Mouse (Mus musculus) cerebellum, postnatal 14 days (tissue): ENCODE data around the gene Ctnnd2.

Experiments used
- DNase-seq, 2 experiments: peaks; one replicate each; pipeline ENCODE4 v3.0.0; 2021; ENCODE audit warnings: mixed read lengths in 2 of 2

Gene Ctnnd2

DNA sequence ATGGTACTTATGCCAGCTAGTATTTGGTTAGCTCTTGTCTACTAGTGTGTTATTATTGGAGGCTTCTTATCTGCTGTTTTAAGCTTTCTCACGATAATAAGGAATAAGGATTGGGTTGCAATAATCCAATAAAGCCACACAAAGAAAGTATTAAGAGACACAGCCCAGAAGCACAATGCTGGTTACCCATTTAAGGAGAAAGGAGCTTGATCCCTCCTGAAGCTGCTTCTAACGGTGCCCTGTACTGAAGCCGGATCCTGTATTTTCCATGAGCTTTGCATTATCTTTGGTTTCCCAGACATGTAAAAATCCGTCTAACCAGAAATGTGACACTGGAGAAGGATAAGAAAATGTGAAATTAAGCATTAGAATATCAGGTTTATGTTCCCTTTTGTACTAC lies 565.8 kb downstream of the Ctnnd2 start:
- DNase-seq = no peak

DNA sequence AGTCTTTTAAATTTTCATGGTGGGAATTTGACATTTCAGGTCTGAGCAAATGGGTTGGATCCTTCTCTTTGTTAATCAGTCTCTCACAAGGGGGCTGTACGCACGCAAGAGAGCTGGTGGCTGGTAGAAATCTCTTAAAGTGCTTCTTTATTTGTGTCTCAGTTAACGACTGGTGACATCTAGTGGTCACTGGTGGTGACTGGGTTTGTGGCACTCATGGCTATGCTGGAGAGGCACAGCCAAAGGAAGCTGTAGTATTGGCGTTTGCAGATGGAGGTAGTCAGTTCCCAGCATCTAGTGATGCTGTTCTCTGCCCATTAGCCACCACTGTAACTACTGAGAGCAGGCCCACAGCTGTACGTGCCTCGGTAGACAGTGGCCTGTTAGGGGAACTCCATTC lies 568.3 kb downstream of the Ctnnd2 start:
- peak; percentile 88 to 89 for DNase-seq

- DNase-seq = peak; percentile 20 to 49
Measured at GRCm38 (mm10) chr15:30757991-30758390, 585.6 kb downstream of the Ctnnd2 start.

- DNase-seq = no peak
Measured at GRCm38 (mm10) chr15:30762211-30762610, 589.8 kb downstream of the Ctnnd2 start.

GRCm38 (mm10) chr15:30762695-30763285 lies 590.4 kb downstream of the Ctnnd2 start:
- DNase-seq = no peak

DNA sequence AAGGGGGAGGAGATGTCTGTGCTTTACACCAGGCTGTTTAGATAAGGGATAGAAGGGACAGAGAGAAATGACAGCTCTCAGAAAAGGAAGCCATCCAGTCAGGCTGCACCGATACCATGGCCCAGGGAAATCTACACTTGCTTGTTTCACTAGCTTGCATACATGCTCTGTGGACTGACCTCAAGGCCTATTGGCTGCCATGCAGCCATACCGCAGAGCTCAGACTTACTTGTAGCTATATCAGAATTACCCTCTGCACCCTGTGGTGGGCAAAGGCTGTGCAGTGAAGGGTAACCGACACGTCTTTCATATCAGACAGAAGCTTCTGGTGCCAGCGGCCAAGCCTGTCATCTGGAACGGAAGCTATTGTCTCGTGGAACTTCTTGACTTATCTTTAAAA lies 604.5 kb downstream of the Ctnnd2 start:
- no peak for DNase-seq

- no peak for DNase-seq
Measured at GRCm38 (mm10) chr15:30777801-30778200, 605.4 kb downstream of the Ctnnd2 start.

GRCm38 (mm10) chr15:30779903-30780302 lies 607.5 kb downstream of the Ctnnd2 start:
- no peak for DNase-seq

DNA sequence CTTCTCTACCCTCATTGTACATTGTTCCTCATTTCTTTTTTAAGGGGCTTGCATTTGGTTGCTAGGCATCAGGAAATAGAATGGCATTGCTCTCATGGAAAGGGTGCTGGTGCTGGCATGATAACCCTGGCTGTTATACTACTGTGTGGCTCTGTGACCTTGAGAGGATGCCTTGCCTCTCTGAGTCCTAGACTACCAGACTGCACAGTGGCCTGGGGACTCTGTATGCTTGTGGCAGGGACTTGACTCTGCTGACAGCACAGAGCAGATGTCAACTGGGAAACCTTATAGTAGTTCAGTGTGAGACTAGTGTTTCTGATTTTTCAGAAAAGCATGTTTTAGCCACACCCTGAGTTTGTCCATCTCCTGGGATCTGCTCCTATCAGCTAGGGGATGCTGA lies 608.6 kb downstream of the Ctnnd2 start:
- DNase-seq = no peak

GRCm38 (mm10) chr15:30785706-30786320 lies 613.4 kb downstream of the Ctnnd2 start:
- no peak for DNase-seq

GRCm38 (mm10) chr15:30793260-30793659 lies 620.9 kb downstream of the Ctnnd2 start:
- DNase-seq = peak; percentile 7 to 20

- DNase-seq = peak in 1 of 2 experiments; percentile 13
Measured at GRCm38 (mm10) chr15:30795723-30796122, 623.3 kb downstream of the Ctnnd2 start.

DNA sequence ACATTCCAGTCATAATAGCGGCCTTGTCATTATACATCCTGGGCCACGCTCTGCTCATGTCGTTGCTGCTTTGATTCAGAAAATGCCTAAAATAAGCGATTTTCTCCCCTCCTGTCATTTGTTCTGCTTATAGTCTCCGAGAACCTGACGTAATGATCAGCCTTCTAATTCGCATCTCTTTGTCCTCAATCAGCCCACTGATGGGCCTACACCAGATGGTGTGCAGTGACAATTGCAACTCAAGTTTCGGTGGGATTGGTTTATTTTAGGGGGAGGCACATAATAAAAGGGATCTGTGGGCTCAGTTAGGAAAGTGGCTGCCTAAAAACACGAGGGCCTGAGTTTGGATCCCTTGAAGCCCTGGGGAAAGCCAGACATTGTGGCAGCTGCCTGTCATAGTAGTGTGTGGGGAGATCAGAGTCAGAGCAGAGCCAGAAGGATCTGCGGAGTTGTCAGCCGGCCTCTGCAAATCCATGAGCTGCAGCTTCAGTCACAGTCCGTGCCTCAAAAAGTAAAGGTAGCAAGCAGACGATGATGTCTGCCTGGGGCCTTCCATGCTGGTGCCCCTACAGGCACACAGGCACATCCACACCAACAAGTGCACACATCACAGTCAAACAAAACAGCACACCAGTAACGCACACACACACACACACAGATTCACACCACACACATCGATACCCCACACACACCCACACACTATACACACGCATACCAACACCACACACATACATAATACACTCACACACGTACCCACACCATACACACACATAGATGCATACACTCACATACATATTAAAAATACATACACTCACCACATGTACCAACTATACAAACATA lies 655.3 kb downstream of the Ctnnd2 start:
- no peak for DNase-seq

GRCm38 (mm10) chr15:30857277-30858176 lies 685.1 kb downstream of the Ctnnd2 start:
- no peak for DNase-seq

DNA sequence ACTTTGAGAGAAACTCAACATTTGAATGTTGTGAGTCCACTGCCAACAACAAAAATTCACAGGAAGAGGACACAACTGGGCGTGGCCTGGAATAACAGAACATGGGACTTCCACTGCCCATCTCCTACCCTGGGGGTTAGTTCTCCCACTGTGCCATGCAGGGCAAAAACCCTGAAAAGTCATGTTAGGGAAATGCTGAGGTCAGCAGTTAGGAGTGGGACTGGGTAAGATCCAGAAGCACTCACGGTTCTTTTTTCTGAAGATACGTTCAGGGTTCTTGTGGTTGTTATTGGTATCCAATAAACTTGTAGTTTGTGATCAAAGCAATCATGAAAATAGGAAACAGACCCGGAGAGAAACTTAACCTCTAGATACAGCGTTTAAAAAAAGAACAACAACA lies 695.0 kb downstream of the Ctnnd2 start:
- DNase-seq = no peak

DNA sequence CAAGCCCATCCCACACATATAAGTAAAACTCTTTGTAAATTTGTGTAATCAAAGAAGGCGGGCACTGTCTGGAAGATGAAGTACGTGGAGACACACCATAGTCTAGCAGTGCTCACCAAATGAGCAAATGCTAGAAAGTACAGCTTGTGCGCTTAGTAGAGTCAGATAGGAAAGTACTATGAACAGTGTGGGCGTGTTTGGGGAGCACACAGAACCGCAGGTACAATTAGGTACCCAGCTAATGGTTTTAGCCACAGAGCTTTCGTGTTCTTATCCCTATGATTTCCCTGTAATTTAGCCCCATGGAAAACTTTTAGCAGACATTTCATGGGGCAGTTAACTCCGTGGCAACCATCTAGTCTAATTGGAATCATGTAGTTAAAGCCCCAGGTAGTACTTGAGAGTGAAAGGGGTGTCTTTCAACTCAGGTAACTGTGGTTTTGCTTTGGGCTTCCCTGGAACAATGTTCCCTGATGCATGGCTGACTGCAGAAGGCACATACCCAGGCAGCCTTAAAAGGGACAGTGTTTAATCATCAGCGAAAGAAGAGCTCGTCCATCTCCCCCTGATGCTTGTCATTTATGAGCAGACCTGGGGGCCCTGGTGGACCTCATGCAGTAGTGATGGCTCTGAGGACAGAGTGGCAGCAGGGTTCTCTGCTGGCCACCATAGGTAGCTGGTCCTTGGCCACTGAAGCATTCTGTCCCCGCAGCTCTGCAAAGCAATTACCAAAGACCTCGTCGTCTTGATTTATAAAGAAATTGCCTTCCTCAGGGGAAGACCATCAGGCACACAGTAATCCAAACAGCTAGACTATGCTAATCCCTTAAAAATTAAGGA lies 697.5 kb downstream of the Ctnnd2 start:
- DNase-seq = peak in 1 of 2 experiments; percentile 35

- no peak for DNase-seq
Measured at GRCm38 (mm10) chr15:30875523-30875922, 703.1 kb downstream of the Ctnnd2 start.

DNA sequence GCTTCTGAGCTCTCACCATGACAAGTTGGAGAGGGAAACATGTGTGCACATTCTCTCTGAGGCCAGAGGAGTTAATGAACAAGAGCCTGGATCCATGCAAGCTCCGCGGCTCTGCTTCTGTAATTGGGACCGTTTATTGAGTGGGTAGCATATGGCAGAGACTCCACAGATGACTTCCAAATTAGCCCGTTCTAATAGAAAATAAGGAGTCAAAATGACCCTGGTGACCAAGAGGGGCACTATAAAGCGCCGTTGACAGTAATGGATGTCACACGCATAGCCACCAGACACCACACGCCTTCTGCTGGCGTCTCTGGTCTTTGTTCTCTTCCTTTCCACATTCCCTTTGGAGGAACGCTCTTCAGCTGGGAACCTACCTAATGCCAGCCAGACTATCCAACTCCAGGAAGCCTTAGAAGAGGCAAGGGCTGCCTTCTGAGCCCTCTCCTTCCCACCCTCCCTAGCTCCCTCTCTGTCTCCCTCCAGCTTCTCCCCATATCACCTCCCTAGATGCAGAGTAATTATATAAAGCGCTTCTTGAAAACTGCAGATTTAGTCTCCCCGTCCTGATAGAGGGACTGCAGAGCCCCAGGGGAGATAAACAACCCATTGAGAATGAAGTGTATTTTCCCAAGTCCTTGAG lies 712.4 kb downstream of the Ctnnd2 start:
- peak in 1 of 2 experiments; percentile 37 for DNase-seq

GRCm38 (mm10) chr15:30885410-30885809 lies 713.0 kb downstream of the Ctnnd2 start:
- DNase-seq = peak; percentile 72 to 82

DNA sequence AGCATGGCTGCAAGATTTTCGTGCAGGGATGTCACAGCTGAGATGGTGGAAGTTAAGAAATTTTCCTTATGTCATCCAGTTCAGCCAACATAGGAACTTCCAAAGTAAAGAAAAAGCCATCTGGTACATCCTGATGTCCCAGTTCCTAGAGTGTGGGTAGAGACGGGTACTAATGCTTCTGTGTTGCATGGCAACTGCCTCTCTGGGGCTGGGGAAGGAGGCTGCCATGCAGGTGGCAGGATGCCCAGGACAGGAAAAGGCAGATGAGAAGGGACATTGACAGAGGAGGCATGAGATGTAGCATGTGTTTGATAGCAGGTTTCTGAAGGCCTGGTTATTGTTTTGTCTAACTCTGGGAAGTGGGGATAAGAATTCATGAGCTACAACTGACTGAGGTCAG lies 715.2 kb downstream of the Ctnnd2 start:
- peak; percentile 59 to 63 for DNase-seq

DNA sequence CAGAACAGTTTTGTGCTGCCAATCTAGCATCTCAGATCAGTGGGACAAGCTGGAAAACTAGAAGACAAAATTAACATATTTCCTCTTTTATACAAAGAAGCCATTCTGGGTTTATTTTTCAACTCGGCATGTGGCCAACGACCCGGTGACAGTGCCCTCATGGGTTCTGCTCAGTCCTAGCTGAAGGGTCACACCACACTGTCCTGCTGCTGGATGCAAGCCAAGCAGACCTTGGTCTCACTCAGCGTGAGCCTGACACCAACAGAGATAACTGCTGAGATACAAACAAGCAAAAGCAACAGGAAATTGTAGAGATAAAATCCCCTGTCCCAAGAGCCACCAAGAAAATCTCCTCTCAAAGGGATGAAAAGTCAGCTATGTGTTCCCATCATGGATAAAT lies 719.6 kb downstream of the Ctnnd2 start:
- DNase-seq = peak; percentile 43 to 55
